Comparison of ENCODE assay signal across 18 mouse cellular contexts in genomic region chr3:22008432-22008831, GRCm38 (mm10).
DNase-seq lines count a peak whose midpoint lies in the region; ATAC-seq and TF ChIP-seq lines count a peak whose summit lies in the region.
"Had no signal": no experiment of that assay in that cellular context is flagged by ENCODE, and none has a peak within 500 bp of the region (broad histone marks: within the 10 kb centered on the region; RNA-seq: fewer than 3 reads in every experiment).

No protein-coding gene starts in this region.

- WGBS in kidney, embryonic 16.5 days = 76% methylated on average over 5 of the region's 5 CpGs
- 76% methylated on average over 5 of the region's 5 CpGs for WGBS in intestine, embryonic 15.5 days
- WGBS in small intestine, adult 2 months = 30% methylated on average over 5 of the region's 5 CpGs

- ATAC-seq in kidney, embryonic 16.5 days (ENCODE audit: low FRiP score, low TSS enrichment) = no peak
- ATAC-seq in G1E (ENCODE audit: extremely low read depth, insufficient number of reproducible peaks, low FRiP score, poor library complexity, severe bottlenecking) = peak; percentile 49
- peak; percentile 39; the same call in 1 of the 2 replicates for ATAC-seq in intestine, embryonic 15.5 days
- ATAC-seq: forebrain, embryonic 14.5 days had no signal

- H3K4me2 ChIP-seq in kidney, embryonic 16.5 days (replicated peaks; ENCODE audit: low read depth, low read length) = no peak overlapping the region
- H3K4me2 ChIP-seq in intestine, embryonic 15.5 days (replicated peaks) = no peak overlapping the region
- H3K4me2 ChIP-seq: heart, embryonic 12.5 days; hindbrain, embryonic 14.5 days had no signal

- no peaks in the 10 kb centered on the region for H3K27me3 ChIP-seq in kidney, embryonic 16.5 days (ENCODE audit: insufficient read depth, low read length)
- H3K27me3 ChIP-seq in G1E (ENCODE audit: insufficient read depth, low read length) = no peaks in the 10 kb centered on the region
- no peaks in the 10 kb centered on the region for H3K27me3 ChIP-seq in intestine, embryonic 15.5 days (replicated peaks)
- no peaks in the 10 kb centered on the region for H3K27me3 ChIP-seq in small intestine, adult 2 months (ENCODE audit: control insufficient read depth, insufficient read depth, low read length)
- H3K27me3 ChIP-seq: CH12.LX; heart, embryonic 12.5 days had no signal

- no peaks in the 10 kb centered on the region for H3K36me3 ChIP-seq in kidney, embryonic 16.5 days (ENCODE audit: insufficient read depth, low read length)
- H3K36me3 ChIP-seq in G1E (replicated peaks) = no peaks in the 10 kb centered on the region
- H3K36me3 ChIP-seq in intestine, embryonic 15.5 days = no peaks in the 10 kb centered on the region
- H3K36me3 ChIP-seq in small intestine, adult 2 months (ENCODE audit: control insufficient read depth, insufficient read depth, low read length) = no peaks in the 10 kb centered on the region
- H3K36me3 ChIP-seq: embryonic facial prominence, embryonic 10.5 days; heart, embryonic 12.5 days; hindbrain, embryonic 10.5 days had no signal

- H3K4me1 ChIP-seq in kidney, embryonic 16.5 days (ENCODE audit: insufficient read depth, low read length) = no peaks in the 10 kb centered on the region
- peaks cover 18% of the 10 kb centered on the region for H3K4me1 ChIP-seq in G1E (ENCODE audit: insufficient read depth, low read depth, low read length)
- H3K4me1 ChIP-seq in intestine, embryonic 15.5 days (replicated peaks) = no peaks in the 10 kb centered on the region
- peaks cover 16% of the 10 kb centered on the region; the same call in 1 of the 2 replicates for H3K4me1 ChIP-seq in small intestine, adult 2 months (ENCODE audit: control insufficient read depth, insufficient read depth, insufficient read length, low read length)
- H3K4me1 ChIP-seq: embryonic facial prominence, embryonic 10.5 days; hindbrain, embryonic 10.5 days had no signal

- H3K4me3 ChIP-seq in kidney, embryonic 16.5 days (ENCODE audit: low read length) = no peak overlapping the region
- H3K4me3 ChIP-seq in G1E (ENCODE audit: low read depth, low read length) = no peak overlapping the region
- no peak overlapping the region for H3K4me3 ChIP-seq in intestine, embryonic 15.5 days (replicated peaks)
- no peak overlapping the region for H3K4me3 ChIP-seq in small intestine, adult 2 months (ENCODE audit: low read depth, low read length)
- H3K4me3 ChIP-seq: embryonic facial prominence, embryonic 10.5 days; gastrocnemius, adult 2 months; heart, embryonic 12.5 days; hindbrain, embryonic 10.5 days had no signal

- TF ChIP-seq POLR2A in small intestine, adult 2 months (IDR thresholded peaks at IDR 0.05; ENCODE audit: low read depth, low read length) = no peak

- H3K9me3 ChIP-seq in kidney, embryonic 16.5 days (ENCODE audit: low read length) = no peaks in the 10 kb centered on the region
- H3K9me3 ChIP-seq in G1E (replicated peaks) = no peaks in the 10 kb centered on the region
- no peaks in the 10 kb centered on the region for H3K9me3 ChIP-seq in intestine, embryonic 15.5 days
- H3K9me3 ChIP-seq: embryonic facial prominence, embryonic 10.5 days; heart, embryonic 12.5 days; hindbrain, embryonic 10.5 days had no signal

- DNase-seq in kidney, adult 8-10 months = peak; percentile 30 to 68
- DNase-seq in G1E (ENCODE audit: low spot score) = no peak
- no peak for DNase-seq in adrenal gland, postnatal 36 days
- DNase-seq: adrenal gland, postnatal 14 days; cerebellum, adult 18-20 months; cerebellum, adult 9-11 months; cerebellum, postnatal 36 days; gastrocnemius, adult 2 months; gastrocnemius, postnatal 25 days had no signal

- H3K9ac ChIP-seq in kidney, embryonic 16.5 days (replicated peaks; ENCODE audit: low read length) = no peak overlapping the region
- no peak overlapping the region for H3K9ac ChIP-seq in intestine, embryonic 15.5 days
- H3K9ac ChIP-seq: heart, embryonic 12.5 days; hindbrain, embryonic 14.5 days had no signal

- TF ChIP-seq CTCF in G1E (IDR thresholded peaks at IDR 0.05; ENCODE audit: low read depth, low read length) = no peak
- TF ChIP-seq CTCF in small intestine, adult 2 months (IDR thresholded peaks at IDR 0.05; ENCODE audit: extremely low read depth, insufficient read length, insufficient replicate concordance, low read depth, low read length) = no peak

- no peak overlapping the region for H3K27ac ChIP-seq in kidney, embryonic 16.5 days (ENCODE audit: low read length)
- no peak overlapping the region for H3K27ac ChIP-seq in intestine, embryonic 15.5 days
- H3K27ac ChIP-seq in small intestine, adult 2 months (ENCODE audit: insufficient read depth, low read depth, low read length) = peak overlapping the region; percentile 86
- H3K27ac ChIP-seq: embryonic facial prominence, embryonic 10.5 days; gastrocnemius, adult 2 months; hindbrain, embryonic 10.5 days; hindbrain, embryonic 14.5 days had no signal

Comparison
In these comparisons a context has a peak if more than half of its experiments do, and no peak if none do; other contexts are left out.
1. DNase-seq: peak in kidney, adult 8-10 months (2 of 2); none in G1E (single experiment) and adrenal gland, postnatal 36 days (0 of 2).